Mouse (Mus musculus) limb, embryonic 13.5 days (tissue): Measurements from ENCODE around the gene Gba. TPM values are rescaled to one million over a fixed set of nuclear protein-coding genes. Genes with fewer than 3 reads are reported as not detected.

Source experiments
- ATAC-seq: fragments of 200-750 bp; cut with Nextera tagmentation; 2 replicates; pipeline ENCODE4 v1.8.0; 2017; ENCODE audit warnings: low read depth, moderate number of reproducible peaks, moderate TSS enrichment; ENCODE audit not compliant: low FRiP score
- H3K27ac ChIP-seq: fragments of 300-500 bp; sonication (generic); 2 replicates; pipeline ENCODE4 v1.5.1; 2015; ENCODE audit warnings: inconsistent platforms, mild to moderate bottlenecking, moderate library complexity
- H3K27me3 ChIP-seq: fragments of 300-500 bp; sonication (generic); 2 replicates; pipeline ENCODE4 v1.6.1; 2015; ENCODE audit warnings: mild to moderate bottlenecking, inconsistent platforms
- H3K36me3 ChIP-seq: fragments of 300-500 bp; sonication (generic); 2 replicates; pipeline ENCODE4 v1.6.1; 2015; ENCODE audit warnings: inconsistent platforms, mild to moderate bottlenecking, moderate library complexity
- H3K4me1 ChIP-seq: fragments of 300-500 bp; sonication (generic); 2 replicates; pipeline ENCODE4 v1.6.1; 2015; ENCODE audit warnings: inconsistent platforms
- H3K4me2 ChIP-seq: fragments of 300-500 bp; sonication (generic); replicated peaks from 2 replicates; pipeline ENCODE4 v1.6.1; 2015; ENCODE audit warnings: inconsistent platforms, mild to moderate bottlenecking, moderate library complexity
- H3K4me3 ChIP-seq: fragments of 300-500 bp; sonication (generic); 2 replicates; pipeline ENCODE4 v1.5.1; 2015; ENCODE audit warnings: moderate library complexity, mild to moderate bottlenecking, inconsistent platforms
- H3K9ac ChIP-seq: fragments of 300-500 bp; sonication (generic); 2 replicates; pipeline ENCODE4 v1.6.1; 2015; ENCODE audit warnings: mild to moderate bottlenecking, inconsistent platforms
- H3K9me3 ChIP-seq: fragments of 300-500 bp; sonication (generic); 2 replicates; pipeline ENCODE4 v1.6.1; 2016; ENCODE audit warnings: inconsistent platforms
- WGBS: fragments of 180-500 bp; shearing (Covaris S2); methylation state at CpG from one replicate; pipeline ENCODE4 v1.1.7; 2015; 5-methylcytosine and 5-hydroxymethylcytosine counted together
- polyA plus RNA-seq: library from polyadenylated mRNA; unstranded; fragments of >200 nt; fragmentation: Nextera tagmentation; extraction: Ambion mirVana; gene quantifications from 2 replicates; pipeline ENCODE4 v1.2.1, GENCODE M21; 2015

The Gba gene
- polyA plus RNA-seq, 1 experiment from 2014 or later: 35.6 TPM

DNA sequence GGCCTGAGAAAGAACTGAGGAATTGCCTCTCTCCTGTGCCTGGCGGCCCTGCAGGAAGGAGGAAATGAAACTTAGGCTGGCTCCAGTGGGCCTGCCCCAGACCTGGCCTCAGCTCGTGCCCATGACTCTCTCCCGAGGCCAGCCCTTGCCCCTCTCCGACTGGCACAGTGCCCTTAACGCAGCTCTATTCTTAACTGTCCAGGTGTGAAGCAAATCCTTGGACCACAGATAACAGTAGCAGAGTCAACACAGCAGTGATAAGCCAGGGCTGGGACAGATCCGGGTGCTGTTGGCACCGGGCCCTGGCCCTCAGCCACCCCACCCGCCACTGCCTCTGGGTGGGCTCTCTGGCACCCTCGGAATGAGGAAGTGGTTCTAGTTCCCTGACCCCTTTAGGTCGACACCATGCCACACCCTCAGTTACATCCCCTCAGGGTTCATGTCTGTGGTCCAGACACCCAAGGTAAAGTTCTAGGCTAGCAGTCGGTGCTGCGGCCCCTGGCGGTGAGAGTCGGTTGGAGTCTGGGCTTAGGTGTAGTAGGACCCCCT lies 30.9 kb downstream of the Gba start:
- no peak overlapping the region for H3K9ac ChIP-seq
- 79% methylated on average over 14 of the region's 14 CpGs for WGBS
- peaks cover 46% of the 10 kb centered on the region for H3K36me3 ChIP-seq
- peaks cover 8% of the 10 kb centered on the region; the same call in 1 of the 2 replicates for H3K4me1 ChIP-seq
- no peak overlapping the region for H3K27ac ChIP-seq
- no peak overlapping the region for H3K4me3 ChIP-seq
- H3K9me3 ChIP-seq: no peaks in the 10 kb centered on the region
- no peak for ATAC-seq
- H3K27me3 ChIP-seq: peaks cover 25% of the 10 kb centered on the region
- H3K4me2 ChIP-seq: no peak overlapping the region

DNA sequence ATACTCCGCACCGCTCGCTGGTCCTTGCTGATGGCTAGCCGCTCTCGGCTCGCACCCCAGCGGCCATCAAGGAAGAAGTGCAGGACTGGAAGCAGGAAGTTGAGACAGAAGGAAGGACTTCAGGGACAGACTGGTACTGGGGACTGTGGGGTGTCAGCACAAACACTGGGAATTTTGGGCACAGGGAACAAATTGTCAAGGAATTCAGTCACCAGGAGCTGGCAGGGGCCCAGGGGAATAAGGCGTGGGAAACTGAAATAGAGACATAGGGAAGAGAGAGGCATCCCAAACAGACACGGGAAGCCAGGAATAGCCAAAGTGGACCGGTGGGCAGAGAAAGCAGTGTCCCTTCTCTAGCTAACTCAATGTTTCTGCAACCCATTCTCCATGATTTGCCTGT lies 33.8 kb downstream of the Gba start:
- no peak for ATAC-seq
- H3K36me3 ChIP-seq: peaks cover 68% of the 10 kb centered on the region
- WGBS: 88% methylated on average over 10 of the region's 10 CpGs

DNA sequence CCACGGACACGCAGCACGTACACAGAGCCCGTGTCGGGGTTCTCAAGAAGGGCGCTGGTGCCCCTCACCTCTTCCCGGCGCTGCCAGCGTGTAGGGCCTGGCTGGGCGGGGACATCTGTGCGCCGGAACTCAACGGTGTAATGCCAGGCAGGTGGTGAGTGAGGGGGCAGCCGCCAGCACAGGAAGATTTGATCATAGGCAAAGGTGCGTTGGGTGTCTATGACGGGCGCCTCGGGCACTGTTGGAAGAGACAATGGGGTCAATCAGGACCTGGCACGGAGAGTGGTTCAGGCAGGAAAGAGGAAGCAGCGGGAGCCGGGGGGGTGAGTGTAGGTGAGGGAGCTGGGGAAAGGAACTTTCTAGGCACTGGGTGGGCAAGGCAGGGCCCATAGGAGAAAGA lies 35.0 kb downstream of the Gba start:
- 92% methylated on average over 21 of the region's 21 CpGs for WGBS
- Histone ChIP-seq H3K4me3 (no peak overlapping the region), H3K36me3 (peaks cover 77% of the 10 kb centered on the region)

More for the DNA sequence above, 33.8 kb downstream of the Gba start:
- H3K27me3 ChIP-seq: peaks cover 4% of the 10 kb centered on the region
- H3K9me3 ChIP-seq: no peaks in the 10 kb centered on the region
- no peak overlapping the region for H3K27ac ChIP-seq
- no peaks in the 10 kb centered on the region for H3K4me1 ChIP-seq
- H3K4me2 ChIP-seq: no peak overlapping the region
- no peak overlapping the region for H3K4me3 ChIP-seq
- H3K9ac ChIP-seq: no peak overlapping the region

DNA sequence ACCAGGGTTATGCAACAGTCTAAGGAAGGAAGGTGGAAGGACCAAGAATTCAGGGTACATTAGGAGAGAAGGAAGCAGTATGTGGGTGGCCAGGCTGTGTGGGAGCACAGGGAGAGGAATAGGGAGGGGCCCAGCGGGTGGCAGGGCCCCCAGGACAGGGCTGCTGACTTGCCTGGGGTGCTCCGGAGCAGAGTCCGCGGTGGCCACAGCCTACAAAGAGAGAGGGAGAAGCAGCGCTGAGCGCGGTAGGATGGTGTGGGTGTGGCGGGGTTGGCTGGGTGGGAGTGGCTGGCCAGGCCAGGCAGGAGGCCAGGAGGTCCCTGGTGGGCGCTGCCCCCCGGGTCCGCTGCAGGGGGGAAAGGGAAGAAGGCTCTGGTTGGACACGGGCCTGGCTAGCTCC lies 35.8 kb downstream of the Gba start:
- Histone ChIP-seq H3K4me3 (no peak overlapping the region), H3K4me1 (peaks cover 4% of the 10 kb centered on the region), H3K9me3 (no peaks in the 10 kb centered on the region), H3K27me3 (no peaks in the 10 kb centered on the region), H3K4me2 (no peak overlapping the region), H3K36me3 (peaks cover 77% of the 10 kb centered on the region), H3K27ac (no peak overlapping the region), H3K9ac (no peak overlapping the region)
- 77% methylated on average over 11 of the region's 12 CpGs for WGBS
- no peak for ATAC-seq

More for the DNA sequence above, 35.0 kb downstream of the Gba start:
- ATAC-seq: no peak
- Histone ChIP-seq H3K9me3 (no peaks in the 10 kb centered on the region), H3K27ac (no peak overlapping the region), H3K4me1 (no peaks in the 10 kb centered on the region), H3K9ac (no peak overlapping the region), H3K27me3 (no peaks in the 10 kb centered on the region), H3K4me2 (no peak overlapping the region)

DNA sequence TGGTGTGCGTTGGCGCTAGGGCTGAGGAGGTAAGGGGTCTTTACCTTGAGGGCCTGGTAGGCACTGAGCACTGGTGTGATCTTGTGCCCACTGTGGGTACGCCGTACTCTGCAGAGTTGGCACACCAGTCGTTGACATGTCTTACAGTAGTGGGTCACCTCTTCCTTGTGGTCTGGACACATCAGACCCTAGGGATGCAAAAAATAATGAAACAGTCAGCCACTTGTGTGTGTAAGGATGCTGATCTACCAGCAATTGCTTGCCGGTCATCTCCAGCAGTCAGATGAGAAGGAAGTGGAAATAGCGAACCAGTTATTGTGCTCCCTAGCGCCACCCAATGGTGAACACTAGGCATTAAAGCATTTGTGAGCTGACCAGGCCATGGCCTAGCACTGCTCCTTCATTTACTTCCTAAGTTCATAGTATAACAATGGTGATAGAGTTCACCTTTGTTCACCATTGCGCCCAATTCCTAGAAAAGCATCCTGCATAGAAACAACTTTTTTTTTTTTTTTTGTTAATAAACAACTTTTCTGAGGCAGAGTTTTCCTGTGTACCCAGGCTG lies 39.7 kb downstream of the Gba start:
- no peak overlapping the region for H3K4me2 ChIP-seq
- peaks cover 42% of the 10 kb centered on the region for H3K36me3 ChIP-seq
- no peak for ATAC-seq
- H3K9ac ChIP-seq: no peak overlapping the region
- no peaks in the 10 kb centered on the region for H3K9me3 ChIP-seq
- H3K4me3 ChIP-seq: no peak overlapping the region
- 73% methylated on average over 9 of the region's 9 CpGs for WGBS
- H3K27ac ChIP-seq: no peak overlapping the region
- H3K27me3 ChIP-seq: no peaks in the 10 kb centered on the region
- H3K4me1 ChIP-seq: peaks cover 33% of the 10 kb centered on the region

DNA sequence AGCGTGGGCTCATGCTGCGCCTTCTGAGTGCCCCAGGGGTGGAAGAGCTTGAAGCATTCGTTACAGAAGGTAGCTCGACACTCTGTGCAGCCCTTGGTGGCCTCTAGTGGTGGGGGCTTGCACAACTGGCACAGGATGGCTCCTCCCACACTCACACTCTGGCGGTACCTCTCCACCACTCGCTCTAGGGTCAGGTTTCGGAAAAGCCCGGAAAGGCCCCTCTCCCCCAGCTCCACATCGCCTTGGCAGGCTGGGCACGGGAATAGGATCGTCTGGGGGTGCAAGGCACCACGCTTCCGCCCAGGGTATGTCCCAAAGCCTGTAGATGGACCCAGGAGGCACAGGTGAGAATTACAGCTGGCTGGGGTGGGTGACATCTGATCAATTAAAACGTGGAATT lies 40.9 kb downstream of the Gba start:
- H3K4me1 ChIP-seq: peaks cover 39% of the 10 kb centered on the region
- peaks cover 41% of the 10 kb centered on the region for H3K36me3 ChIP-seq
- peak overlapping the region; percentile 10; the same call in 1 of the 2 replicates for H3K27ac ChIP-seq
- H3K27me3 ChIP-seq: no peaks in the 10 kb centered on the region
- H3K4me2 ChIP-seq: peak overlapping the region; percentile 91
- 10% methylated on average over 14 of the region's 14 CpGs for WGBS
- H3K9me3 ChIP-seq: no peaks in the 10 kb centered on the region
- peak overlapping the region; percentile 77 for H3K4me3 ChIP-seq
- H3K9ac ChIP-seq: peak overlapping the region; percentile 58
- ATAC-seq: peak; percentile 32; the same call in 1 of the 2 replicates

DNA sequence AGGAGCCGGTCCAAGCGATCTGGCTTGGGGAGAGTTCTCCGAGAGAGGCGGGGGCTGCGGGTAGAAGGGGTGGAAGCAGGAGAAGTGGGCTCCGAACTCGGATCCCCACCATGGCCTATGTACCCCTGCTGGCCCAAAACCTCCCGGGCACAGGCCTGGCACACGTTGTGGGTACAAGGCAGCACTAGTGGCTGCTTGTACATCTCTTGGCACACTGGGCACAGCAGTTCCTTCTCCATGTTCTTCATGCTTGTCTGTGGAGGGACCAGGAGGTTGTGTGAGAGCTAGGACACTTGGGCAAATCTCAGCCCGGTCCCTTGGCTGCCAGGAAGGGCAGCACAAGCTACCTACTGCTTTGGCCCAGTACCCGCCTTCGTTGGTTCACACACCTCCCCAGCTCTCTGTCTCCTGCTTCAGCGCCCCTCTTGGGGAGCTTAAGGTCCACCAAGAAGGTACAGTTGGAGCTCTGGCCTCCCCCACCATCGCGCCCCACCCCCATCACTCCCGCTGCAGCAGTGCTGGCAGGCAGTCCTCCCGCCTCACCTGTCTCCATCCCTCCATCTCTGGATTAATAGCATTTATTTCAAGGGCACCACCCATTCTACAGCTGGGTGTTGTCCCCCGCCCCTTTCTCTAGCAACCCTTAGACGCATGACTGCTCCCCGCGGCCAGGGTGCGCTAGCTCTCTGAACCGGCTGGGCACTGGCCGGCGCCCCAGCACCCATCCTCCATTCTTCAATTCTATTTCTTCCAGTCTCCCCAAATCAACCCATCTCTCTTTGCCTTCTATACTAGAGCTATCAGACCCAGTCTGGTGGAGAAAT lies 41.6 kb downstream of the Gba start:
- Histone ChIP-seq H3K9ac (peak overlapping the region; percentile 58), H3K27ac (peak overlapping the region; percentile 74), H3K9me3 (no peaks in the 10 kb centered on the region), H3K4me1 (peaks cover 39% of the 10 kb centered on the region), H3K4me2 (peak overlapping the region; percentile 91), H3K36me3 (peaks cover 40% of the 10 kb centered on the region), H3K27me3 (no peaks in the 10 kb centered on the region), H3K4me3 (peak overlapping the region; percentile 77)
- ATAC-seq: 0 out of 2 replicates have a peak, but pooled peaks have one; percentile 10
- WGBS: 12% methylated on average over 25 of the region's 25 CpGs

DNA sequence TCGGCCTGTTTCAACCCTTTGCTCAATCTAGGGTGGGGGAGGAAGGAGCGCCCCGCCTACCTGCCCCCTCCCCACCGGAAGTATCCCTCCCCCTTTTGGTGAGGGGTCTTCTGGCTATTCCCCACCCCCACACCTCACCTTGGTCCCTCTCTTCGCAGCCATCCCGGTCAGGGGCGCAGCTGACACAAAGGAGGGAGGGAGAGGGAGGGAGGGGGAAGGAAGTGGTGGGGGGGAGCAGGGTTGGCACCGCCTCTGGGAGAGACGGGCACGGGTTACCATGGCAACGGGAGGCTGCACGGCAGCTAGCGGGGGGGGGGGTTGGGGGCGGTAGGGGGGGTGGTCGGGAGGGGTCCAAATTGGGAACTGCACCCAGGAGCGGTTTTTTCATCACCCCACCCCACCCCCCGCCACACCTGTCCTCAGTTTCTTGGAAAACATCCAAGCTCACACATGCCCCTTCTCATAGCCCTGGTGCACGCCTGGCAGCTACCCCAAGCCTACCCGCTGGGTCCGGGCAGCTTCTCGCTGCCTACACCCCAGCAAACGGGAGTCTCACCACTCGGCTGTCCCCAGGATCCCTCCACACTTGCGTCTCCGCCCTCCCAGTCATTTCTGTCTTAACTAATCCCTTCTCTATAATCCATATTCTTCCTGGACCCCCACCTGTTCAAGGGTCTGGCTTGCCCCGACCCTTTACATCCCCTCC lies 42.4 kb downstream of the Gba start:
- Histone ChIP-seq H3K9ac (peak overlapping the region; percentile 58), H3K4me3 (peak overlapping the region; percentile 77), H3K4me2 (peak overlapping the region; percentile 91), H3K27me3 (no peaks in the 10 kb centered on the region), H3K36me3 (peaks cover 40% of the 10 kb centered on the region), H3K9me3 (no peaks in the 10 kb centered on the region), H3K4me1 (peaks cover 39% of the 10 kb centered on the region), H3K27ac (peak overlapping the region; percentile 74)
- ATAC-seq: peak; percentile 41; the same call in 1 of the 2 replicates
- WGBS: under 1% methylated on average over 19 of the region's 26 CpGs

DNA sequence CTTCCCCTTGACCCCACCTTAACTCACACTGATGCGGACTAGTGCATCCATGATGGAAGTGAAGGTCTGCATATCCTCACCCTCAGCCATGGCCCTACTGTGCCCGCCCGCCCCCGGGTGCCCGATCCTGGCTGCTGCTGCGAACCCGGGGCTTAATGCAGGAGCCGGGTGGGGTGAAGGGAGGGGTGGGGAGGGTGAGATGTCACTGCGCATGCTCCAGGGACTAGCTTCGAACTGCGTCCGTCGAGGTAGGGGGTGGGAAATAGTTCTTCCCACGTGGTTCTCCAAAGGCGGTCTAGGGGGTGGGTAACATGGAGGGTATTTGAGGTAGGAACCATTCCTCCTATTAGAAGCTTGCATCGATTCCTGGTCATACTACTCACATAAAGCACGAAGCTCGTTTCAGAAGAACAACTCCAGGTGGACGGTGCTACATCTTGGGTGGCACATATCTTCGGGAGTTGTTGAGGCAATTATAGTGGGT lies 43.0 kb downstream of the Gba start, which contains the start of gene Krtcap2:
Gene Krtcap2, plus strand, starts transcription at position 279 of the 484 bp plus-strand sequence.
- H3K36me3 ChIP-seq: peaks cover 35% of the 10 kb centered on the region
- 3% methylated on average over 19 of the region's 20 CpGs for WGBS
- peaks cover 45% of the 10 kb centered on the region for H3K4me1 ChIP-seq
- H3K27ac ChIP-seq: peak within 1 kb of the TSS; percentile 74
- ATAC-seq: peak; percentile 21; the same call in 1 of the 2 replicates
- no peaks in the 10 kb centered on the region for H3K27me3 ChIP-seq
- H3K9me3 ChIP-seq: no peaks in the 10 kb centered on the region
- peak within 1 kb of the TSS; percentile 91 for H3K4me2 ChIP-seq
- peak within 1 kb of the TSS; percentile 77 for H3K4me3 ChIP-seq
- H3K9ac ChIP-seq: peak within 1 kb of the TSS; percentile 87

DNA sequence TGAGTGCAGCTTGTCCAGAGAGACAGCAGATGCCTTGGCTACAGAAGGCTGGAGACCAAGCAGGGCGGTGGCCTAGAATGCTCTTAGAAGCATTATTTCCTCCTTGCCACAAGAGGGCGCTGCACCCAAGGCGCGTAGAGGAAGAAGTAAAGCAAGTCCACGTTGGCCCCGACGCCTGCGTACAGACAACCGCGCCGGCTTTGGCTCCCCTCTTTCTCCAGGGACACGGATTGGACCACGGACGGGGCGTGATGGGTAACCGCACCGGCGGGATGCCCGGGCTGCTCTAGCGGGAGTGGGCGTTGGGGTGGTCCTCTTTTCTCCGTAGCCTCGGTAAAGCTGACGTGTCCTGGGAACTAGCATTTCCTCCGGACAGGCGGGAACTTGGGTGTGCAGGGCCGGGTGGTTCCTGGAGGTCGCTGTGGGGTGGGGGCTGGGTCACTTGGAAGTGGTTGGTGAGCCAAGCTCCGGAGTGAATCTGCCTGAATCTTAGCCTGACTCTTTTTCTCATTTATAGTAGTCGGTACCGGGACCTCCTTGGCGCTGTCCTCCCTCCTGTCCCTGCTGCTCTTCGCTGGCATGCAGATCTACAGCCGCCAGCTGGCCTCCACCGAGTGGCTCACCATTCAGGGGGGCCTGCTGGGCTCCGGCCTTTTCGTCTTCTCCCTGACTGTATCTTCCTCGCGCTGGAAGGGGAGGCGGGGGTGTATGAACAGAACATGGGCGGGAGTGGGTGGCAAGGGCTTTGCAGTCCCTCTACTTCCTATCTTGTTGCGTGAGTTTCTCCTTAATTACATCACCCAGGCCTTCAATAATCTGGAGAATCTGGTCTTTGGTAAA lies 43.8 kb downstream of the Gba start, which contains the start of gene Trim46:
Gene Trim46, minus strand, starts transcription at position 49 of the 840 bp plus-strand sequence.
- peak within 1 kb of the TSS; percentile 91 for H3K4me2 ChIP-seq
- peak; percentile 73 for ATAC-seq
- peak within 1 kb of the TSS; percentile 77 for H3K4me3 ChIP-seq
- H3K27me3 ChIP-seq: no peaks in the 10 kb centered on the region
- H3K9ac ChIP-seq: peak within 1 kb of the TSS; percentile 87
- under 1% methylated on average over 42 of the region's 42 CpGs for WGBS
- peaks cover 52% of the 10 kb centered on the region for H3K4me1 ChIP-seq
- no peaks in the 10 kb centered on the region for H3K9me3 ChIP-seq
- peak within 1 kb of the TSS; percentile 74 for H3K27ac ChIP-seq
- H3K36me3 ChIP-seq: peaks cover 29% of the 10 kb centered on the region

DNA sequence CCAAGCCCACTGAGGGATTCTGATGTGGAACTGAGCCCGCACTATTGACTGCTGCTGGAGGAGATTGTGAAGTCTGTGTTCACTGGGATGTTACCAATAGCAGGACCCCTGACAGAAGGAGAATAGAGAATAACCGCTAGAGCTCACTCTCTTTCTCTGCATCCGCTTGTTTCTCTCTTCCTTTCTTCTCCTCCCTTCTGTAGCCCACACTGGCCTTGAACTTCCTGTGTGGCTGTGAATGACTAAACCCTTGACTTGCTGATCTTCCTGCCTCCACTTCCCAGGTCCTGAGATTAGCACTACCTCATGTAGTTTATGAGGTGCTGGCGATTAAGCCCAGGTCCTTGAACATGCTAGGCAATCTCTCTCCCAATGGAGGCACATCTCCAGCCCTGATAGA lies 44.7 kb downstream of the Gba start:
- ATAC-seq: no peak
- H3K9me3 ChIP-seq: no peaks in the 10 kb centered on the region
- peak overlapping the region; percentile 87 for H3K9ac ChIP-seq
- 87% methylated on average over 4 of the region's 4 CpGs for WGBS
- peak overlapping the region; percentile 91 for H3K4me2 ChIP-seq
- H3K27ac ChIP-seq: no peak overlapping the region
- H3K4me1 ChIP-seq: peaks cover 57% of the 10 kb centered on the region
- H3K27me3 ChIP-seq: no peaks in the 10 kb centered on the region
- H3K36me3 ChIP-seq: peaks cover 20% of the 10 kb centered on the region; the same call in 1 of the 2 replicates
- peak overlapping the region; percentile 77 for H3K4me3 ChIP-seq
